Mouse (Mus musculus) embryo, embryonic 10 days (tissue): Measurements from ENCODE around the gene Ntrk3.

Experiments
- DNase-seq: peaks from one replicate; pipeline ENCODE4 v3.0.0-alpha.2; 2015; ENCODE audit warnings: low spot score

Gene Ntrk3

GRCm38 (mm10) chr7:78440896-78441295 lies 296.9 kb downstream of the Ntrk3 start:
- DNase-seq: no peak

- no peak for DNase-seq
These were observed 297.3 kb downstream of the Ntrk3 start for GRCm38 (mm10) chr7:78440476-78440875.

- peak; percentile 36 for DNase-seq
These were observed 298.3 kb downstream of the Ntrk3 start for GRCm38 (mm10) chr7:78439361-78440120.

- DNase-seq: no peak
These were observed 304.1 kb downstream of the Ntrk3 start for GRCm38 (mm10) chr7:78433617-78434144.

- DNase-seq: no peak
These were observed 306.2 kb downstream of the Ntrk3 start for GRCm38 (mm10) chr7:78431611-78432010.

- no peak for DNase-seq
These were observed 325.6 kb downstream of the Ntrk3 start for GRCm38 (mm10) chr7:78412172-78412571.

GRCm38 (mm10) chr7:78409970-78410369 lies 327.8 kb downstream of the Ntrk3 start:
- no peak for DNase-seq

- DNase-seq: no peak
These were observed 331.0 kb downstream of the Ntrk3 start for GRCm38 (mm10) chr7:78406641-78407291.

- no peak for DNase-seq
These were observed 333.3 kb downstream of the Ntrk3 start for GRCm38 (mm10) chr7:78404481-78404880.

GRCm38 (mm10) chr7:78402495-78402894 lies 335.3 kb downstream of the Ntrk3 start:
- DNase-seq: no peak

- DNase-seq: no peak
These were observed 337.6 kb downstream of the Ntrk3 start for GRCm38 (mm10) chr7:78400219-78400618.

GRCm38 (mm10) chr7:78398377-78398776 lies 339.4 kb downstream of the Ntrk3 start:
- no peak for DNase-seq

- DNase-seq: no peak
These were observed 340.6 kb downstream of the Ntrk3 start for GRCm38 (mm10) chr7:78397215-78397614.

GRCm38 (mm10) chr7:78390019-78390418 lies 347.8 kb downstream of the Ntrk3 start:
- no peak for DNase-seq

- DNase-seq: no peak
These were observed 349.7 kb downstream of the Ntrk3 start for GRCm38 (mm10) chr7:78388101-78388500.

GRCm38 (mm10) chr7:78385971-78386370 lies 351.8 kb downstream of the Ntrk3 start:
- no peak for DNase-seq

GRCm38 (mm10) chr7:78384111-78384510 lies 353.7 kb downstream of the Ntrk3 start:
- DNase-seq: no peak

- DNase-seq: no peak
These were observed 355.7 kb downstream of the Ntrk3 start for GRCm38 (mm10) chr7:78382126-78382525.

- no peak for DNase-seq
These were observed 358.0 kb downstream of the Ntrk3 start for GRCm38 (mm10) chr7:78379784-78380183.

GRCm38 (mm10) chr7:78378306-78378705 lies 359.5 kb downstream of the Ntrk3 start:
- no peak for DNase-seq

- DNase-seq: no peak
These were observed 360.9 kb downstream of the Ntrk3 start for GRCm38 (mm10) chr7:78376875-78377274.

- DNase-seq: no peak
These were observed 376.2 kb downstream of the Ntrk3 start for GRCm38 (mm10) chr7:78361341-78362309.
